Mouse (Mus musculus) yolk sac, embryonic 10.5 days (tissue): ENCODE measurements around the gene Wfdc21.

Experiments
- DNase-seq: peaks from one replicate; pipeline ENCODE4 v3.0.0-alpha.2; 2017; ENCODE audit warnings: low spot score

The Wfdc21 gene

DNA sequence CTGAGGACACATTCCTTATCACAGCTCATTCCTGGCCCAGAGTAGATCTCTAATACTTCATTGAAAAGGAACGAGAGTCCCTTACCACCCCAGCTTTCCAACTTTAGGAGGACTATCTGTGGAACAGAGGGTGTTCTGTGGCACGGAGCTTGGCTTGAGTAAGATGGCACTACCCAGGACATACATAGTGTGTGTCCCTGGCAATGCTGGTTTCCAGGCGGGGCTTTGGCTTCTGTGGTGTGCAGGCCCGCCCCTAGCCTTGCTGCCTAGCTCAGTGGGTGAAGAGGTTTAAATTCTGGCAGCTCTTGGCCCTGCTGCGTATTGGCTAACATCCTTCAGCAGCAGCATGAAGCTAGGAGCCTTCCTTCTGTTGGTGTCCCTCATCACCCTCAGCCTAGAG is at the start of gene Wfdc21:
Gene Wfdc21 (plus strand): TSS at position 260 of the 400 bp plus-strand sequence.
- DNase-seq: no peak

DNA sequence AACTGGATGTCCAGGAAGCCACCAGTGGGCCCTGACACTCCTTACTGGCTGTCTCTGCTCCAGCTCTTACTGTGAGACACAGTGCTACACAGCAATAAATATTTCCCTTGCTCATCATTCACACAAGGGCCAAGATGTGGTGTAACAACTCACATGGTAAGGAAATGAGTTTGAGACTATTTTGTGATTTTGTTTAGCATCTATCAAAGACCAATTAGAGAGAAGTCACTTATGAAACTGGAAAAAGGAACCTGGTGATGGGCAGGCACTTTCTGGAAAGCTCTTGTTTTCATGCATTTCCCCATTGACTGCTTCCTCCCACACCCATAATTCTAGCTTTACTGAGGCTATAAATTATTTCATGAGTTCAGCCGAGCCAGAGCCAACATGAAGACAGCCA is 43.0 kb upstream of the Wfdc21 start, which contains the start of gene Wfdc17:
Gene Wfdc17 (plus strand): TSS at position 287 of the 400 bp plus-strand sequence.
- no peak for DNase-seq

DNA sequence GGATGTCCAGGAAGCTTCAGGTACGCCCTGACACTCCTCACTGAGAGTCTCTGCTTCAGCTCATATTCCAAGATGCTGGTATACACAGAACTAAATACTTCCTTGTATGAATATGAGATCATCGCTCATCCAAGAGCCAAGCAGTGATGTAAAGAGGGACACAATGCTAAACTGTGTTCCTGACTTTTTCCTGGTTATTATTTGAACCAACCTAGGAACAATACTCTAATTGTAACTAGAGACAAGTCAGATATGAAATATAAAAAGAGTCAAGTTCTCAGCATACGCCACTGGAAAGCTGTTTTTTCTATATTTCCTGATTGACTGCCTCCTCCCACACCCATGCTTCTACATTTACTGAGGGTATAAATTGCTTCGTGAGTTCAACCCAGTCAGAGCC is 38.0 kb upstream of the Wfdc21 start, which contains the start of gene Wfdc18:
Gene Wfdc18 (plus strand): TSS at position 301 of the 400 bp plus-strand sequence.
- DNase-seq: no peak

DNA sequence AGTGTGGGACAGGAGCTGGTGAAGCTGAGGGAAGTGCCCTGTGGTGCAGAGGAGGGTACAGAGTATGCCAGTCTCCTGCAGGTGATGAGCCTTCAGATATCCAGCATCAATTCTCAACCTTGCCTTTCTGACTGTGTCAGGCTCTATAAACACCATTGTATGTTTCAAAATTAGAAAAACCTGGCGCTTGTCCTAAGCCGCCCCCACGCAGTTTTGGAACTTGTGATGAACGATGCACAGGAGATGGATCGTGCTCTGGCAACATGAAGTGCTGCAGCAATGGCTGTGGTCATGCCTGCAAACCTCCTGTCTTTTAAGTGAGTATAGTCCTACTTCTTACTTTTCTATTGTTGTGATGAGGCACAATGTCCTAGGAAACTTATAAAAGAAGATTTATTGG is 37.1 kb upstream of the Wfdc21 start:
- no peak for DNase-seq

DNA sequence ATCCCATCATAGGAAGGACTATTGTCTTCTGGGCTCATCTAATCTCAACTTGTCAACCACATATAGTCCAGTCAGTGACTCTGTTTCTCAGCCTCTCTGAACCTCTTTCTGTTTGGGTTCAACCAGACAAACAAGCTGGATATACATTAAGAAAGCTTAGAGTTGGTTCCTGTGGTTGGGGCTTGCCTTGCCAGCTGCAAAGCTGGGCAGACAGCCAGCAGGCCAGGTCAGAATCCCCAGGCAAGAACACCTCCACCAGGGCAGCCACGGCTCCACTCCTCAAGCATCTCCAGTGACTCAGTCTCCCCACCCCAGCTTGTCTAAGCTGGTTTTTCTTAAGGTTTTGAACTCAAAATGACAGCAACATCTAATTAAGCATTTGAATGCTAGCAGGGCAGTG is 34.1 kb upstream of the Wfdc21 start:
- no peak for DNase-seq

DNA sequence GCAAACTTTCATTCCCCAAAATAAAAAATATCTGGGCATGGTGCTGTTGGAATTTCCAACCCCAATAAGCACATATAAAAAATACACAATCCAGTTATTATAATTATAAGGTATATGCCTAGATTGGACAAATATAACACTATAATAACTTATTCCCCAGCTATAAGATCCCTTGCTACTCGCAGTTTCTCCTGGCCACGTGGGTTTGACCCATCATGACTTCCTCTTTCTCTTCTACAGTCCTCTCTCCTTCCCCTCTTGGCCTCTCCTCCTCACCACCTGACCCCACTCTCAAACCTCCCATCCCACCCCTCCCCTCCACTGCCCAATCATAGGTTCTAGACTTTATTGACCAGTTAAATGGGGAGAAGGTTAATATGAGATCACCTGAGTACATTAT is 32.8 kb upstream of the Wfdc21 start:
- no peak for DNase-seq

DNA sequence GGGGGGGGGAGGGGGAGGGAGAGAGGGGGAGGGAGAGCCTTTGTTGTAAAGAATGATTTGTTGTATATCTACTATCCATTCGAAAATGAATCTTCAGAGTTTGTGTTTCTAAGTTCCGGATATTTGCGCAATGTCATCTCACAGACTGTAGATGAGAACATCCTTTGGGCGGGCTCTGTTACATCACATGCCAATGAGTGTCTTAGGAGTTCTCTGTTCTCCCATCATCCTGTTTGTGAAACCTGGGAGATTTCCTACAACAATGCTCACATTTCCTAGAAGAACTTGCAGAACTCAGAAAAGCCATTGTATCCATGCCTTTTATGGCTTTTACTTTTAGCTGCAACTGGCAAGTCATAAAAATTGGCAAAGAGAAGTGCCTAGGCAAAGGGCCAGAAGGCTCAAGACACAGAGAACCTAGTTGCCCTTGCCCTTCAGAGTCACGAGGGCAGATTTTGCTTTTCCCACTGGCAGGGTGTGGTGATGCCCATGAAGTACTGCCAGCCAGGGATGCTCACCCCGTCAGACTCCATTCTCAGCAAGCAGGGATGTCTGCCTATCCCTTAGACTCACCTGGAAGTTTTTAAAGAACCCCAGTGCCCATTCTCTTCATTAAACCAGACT is 29.6 kb upstream of the Wfdc21 start:
- DNase-seq: no peak

DNA sequence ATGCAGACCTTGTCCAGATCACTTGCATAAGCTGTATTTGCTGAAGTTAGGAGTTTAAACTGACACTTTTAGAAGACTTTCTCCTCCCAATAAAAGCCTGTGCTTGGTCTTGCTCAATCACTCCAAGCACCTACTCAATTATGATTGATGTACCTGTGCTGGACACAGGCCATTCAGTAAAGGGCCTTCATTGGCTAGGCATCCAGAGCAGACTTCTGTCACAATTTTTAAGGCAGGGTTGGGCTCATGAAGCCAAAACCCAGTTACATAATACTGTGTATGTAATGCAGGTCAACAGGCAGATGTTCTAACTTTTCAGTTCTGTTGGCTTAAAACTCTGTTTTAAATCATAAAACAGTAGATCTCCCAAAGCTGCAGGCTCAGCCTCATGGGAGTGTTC is 26.0 kb upstream of the Wfdc21 start:
- DNase-seq: no peak

DNA sequence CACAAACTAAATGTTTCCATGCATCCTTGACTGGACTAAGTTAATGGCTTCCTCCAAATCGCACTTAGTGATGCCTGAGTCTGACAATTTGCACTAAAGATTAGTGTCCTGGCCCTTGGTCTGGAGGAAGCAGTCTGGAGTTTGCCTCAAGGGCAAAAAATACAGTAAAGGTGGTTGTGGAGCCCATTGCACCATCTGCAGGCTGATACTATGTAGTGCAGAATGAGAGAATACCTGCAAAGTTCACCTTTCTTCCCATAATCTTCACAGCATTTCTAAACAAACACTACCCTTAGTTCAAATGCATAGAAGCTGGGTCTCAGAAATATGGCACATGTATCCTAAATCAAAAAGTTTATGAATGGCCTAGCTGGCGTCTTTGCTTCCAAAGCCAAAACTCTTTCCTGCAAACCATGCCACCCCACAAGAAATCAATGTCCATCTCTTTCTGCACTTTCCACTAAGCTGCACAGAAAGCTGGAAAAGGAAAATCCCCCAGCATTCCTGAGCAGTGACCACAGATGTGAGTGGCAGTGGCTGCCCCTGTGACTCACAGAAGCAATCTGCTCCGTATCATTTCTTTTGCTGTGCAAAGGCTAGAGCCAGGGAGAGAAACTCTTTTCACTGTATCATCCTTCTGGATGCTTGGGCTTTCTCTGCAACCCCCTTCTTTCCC is 17.8 kb upstream of the Wfdc21 start:
- no peak for DNase-seq

DNA sequence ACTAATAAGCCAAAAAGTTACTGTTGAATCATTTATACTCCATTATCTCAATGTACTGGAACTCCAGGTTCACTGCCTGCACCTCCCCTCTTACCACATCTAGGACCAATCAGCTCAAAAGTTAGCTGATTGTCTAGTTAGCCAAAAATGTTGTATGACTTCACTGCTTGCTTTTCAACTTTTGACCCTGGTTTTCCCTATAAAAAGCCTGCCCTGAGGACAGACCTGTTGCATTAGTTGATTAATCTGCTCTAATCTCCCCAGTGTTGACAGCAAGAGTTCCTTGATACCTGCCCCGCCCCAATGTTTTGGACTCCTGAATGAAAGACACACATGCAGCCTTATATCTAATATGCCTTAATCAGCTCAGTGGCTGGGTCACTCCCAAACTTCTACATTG is 15.6 kb upstream of the Wfdc21 start:
- no peak for DNase-seq

DNA sequence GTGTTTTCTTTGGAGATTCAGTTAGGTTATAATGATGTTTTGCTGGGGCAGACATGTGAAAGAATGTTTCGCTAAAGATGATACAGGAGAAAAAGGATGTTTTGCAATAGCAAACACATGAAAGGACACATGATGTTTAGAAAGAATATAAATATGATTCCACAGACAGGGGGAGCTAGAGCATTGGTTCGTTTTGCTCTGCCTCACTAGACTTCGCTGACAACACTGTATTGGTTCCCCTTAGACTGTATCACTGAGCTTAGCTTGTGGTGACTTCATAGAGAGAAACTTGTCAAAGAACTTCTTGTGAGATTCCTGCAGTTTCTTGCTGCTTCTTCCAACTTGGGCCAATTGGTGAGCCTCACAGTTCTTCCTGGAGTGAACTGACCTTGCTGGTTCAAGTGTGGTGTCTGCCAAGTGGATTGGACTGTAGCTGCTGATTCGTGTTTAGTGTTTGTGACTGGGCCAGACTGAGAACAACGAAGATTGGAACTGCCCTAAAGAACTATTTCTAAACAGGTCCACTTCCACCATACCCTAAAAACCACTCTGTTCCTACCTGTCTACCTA is 13.6 kb upstream of the Wfdc21 start:
- no peak for DNase-seq

DNA sequence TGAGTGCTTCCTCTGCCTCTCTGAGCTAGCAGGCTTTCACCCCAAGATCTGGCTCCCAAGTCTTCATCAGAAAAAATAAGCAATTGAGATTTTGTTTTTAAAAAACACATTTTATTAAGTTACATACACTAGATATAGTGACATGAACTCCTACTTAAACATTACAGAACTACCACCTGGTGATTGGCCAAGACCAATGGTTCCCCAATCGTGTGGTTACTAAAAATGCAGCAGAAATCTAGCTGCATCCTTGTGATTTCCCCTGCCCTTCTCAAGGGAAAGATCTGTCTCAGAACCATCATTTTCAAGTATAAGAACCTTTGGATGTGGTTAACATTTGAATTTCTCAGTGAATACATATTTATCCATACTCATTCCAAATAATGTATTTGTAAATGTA is 12.5 kb upstream of the Wfdc21 start:
- no peak for DNase-seq

DNA sequence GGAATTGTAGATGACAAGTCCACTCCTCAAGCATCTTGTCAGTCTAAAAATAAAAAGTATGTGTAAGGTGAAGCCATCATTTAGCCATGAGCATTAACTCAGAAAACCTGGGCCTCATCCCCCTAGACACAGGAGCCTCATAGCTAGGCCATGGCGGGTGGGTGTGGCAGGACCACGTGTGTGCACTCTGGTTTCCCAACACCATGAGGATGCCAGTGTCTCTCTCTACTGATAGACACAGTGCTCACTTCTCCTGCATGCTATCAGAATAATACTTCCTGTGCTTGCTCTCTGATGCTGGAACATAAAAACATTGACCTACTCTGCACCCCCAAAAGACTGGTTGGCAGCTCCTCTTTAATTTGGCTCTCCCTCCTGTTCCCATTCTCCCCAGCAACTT is 10.9 kb upstream of the Wfdc21 start:
- no peak for DNase-seq

DNA sequence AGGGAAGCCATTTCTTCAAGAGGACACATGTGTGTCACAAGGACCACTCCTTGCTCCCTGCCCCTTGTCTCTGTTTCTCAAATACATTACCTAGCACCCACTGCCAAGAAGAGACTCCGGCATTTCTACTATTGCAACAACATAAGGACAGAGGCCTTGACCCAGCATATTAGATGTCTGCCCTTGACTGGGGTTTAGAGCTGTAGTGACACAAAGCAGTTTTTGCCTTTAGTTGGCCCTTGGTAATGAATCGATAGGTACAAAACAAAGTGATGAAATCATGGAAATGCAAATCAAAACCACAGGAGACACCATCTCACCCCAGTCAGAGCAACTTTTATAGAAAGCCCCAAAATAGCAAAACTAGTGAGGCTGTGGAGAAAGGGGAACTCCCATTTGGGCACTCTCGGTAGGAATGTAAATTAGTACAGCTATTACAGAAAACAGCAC is 9.6 kb upstream of the Wfdc21 start:
- no peak for DNase-seq

DNA sequence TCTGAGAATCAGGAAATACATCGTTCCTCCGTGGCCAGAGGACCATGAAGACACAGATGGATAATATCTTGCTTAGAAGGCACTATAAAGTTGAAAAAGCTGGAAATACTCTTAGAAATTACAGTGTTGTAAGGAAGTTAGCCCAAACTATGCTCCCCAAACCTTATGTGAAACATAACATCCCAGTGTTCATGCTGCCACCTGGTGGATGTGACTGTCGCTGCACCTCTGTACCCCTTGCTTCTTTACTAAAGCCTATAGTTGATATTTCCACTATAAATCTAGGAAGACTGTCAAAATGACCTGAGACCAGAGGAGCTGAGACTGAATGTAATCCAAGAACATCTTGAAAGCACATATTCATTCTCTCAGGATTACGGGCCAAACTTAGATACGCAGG is 7.5 kb upstream of the Wfdc21 start:
- DNase-seq: peak; percentile 21

DNA sequence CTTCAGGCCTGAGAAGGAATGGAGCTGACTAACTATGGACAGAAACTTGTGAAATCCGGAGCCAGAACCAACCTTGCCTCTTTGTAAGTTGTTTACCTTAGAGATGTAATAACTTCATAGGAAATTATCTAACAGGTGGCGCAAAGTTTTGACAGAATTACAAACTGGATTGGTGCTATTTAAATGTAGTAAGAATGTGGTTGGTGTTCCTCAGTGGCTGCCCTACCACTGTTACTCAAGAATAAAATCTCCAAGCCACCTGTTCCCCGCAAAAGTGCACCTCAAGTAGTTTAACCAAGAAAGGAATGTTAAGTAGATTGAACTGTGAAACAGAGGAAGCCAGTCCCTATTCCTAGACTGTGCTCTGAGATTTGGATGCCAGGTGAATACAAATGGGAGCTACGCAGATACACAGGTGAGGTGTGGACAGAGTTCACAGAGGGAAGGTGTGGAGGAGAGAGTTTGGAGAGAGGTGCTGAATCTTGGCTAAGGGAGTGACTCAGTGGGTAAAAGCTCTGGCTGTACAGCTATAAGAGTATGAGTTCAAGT is 6.2 kb upstream of the Wfdc21 start:
- no peak for DNase-seq

DNA sequence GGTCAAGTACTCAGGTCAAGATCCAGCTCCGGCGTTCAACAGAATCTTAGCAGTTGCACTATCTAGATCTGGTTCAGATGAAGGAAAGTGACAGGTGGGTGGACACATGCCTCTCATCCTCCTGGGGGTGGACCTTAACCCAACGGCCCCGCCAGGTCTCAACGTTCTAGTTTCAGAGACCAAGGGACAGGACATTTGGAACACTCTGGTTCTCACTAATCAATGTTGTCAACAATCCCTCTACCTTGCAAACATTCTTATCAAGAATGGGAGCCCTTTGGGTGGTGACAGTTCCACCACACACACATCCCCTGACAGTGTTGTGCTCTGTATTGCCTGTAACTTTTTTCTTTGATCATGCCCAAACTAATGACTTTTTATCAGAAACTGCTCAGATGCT is 4.9 kb upstream of the Wfdc21 start:
- no peak for DNase-seq

DNA sequence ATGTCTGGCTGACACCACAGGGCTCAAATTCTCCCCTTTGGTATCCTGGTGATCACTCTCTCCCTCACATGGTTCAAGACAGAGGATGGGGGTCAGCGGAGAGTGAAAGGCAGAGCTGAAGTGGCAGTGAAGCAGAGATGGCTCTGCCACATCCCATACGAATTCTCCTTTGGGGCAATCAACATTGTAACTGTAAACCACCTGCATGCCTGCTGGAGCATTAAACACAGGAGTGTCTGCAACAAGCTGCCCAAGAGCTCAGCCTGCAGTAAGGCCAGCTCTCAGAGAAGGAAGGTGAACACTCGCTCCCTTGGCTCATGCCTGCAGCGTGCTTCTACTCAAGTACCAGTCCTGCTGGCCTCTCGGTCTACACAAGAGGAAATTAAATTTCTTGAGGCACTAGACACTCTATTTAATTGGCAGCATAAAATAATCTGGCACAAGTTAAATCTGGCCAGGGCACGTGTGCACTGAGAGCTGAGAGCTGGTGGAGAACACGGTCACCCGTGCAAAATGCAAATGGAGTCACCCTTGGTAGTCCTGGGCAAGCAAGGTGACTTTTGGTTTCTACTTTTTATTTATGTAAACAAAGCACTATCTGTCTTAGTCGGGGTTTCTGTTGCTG is 3.9 kb upstream of the Wfdc21 start:
- DNase-seq: no peak

DNA sequence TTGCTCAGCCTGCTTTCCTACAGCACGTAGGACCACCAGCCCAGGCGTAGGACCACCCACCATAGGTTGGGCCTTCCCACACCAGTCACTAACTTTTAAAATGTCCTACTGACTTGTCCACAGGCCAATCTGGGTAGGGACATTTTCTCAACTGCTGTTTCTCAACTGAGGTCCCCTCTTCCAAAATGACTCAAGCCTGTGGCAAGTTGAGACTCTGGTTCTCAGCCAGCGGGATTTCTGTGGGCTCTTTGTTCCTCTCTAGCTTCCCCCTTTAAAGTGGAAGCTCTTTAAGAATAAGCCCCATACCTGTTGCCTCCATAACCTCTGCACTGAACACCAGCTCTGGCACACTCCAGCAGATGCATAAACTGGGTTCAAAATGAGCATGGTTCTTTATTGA is 3.2 kb upstream of the Wfdc21 start:
- DNase-seq: no peak

DNA sequence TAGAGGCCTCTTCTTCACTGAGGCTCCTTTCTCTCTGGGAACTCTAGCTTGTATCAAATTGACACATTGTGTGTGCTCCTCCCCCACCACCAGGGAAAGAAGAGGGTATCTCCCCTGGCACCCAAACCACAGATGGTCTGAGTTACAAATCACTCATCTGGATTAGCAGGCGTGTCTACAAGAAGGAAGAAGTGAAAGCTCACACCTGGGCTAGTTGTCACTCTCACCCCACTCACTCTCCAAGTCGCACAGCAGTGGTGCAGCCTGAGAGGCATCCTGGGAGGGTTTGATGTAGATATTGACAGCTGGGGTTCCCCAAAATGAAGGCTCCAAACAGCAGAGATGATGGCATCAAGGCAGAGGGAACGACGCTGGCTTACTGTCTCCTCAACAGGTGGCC is 588 bp upstream of the Wfdc21 start:
- no peak for DNase-seq

DNA sequence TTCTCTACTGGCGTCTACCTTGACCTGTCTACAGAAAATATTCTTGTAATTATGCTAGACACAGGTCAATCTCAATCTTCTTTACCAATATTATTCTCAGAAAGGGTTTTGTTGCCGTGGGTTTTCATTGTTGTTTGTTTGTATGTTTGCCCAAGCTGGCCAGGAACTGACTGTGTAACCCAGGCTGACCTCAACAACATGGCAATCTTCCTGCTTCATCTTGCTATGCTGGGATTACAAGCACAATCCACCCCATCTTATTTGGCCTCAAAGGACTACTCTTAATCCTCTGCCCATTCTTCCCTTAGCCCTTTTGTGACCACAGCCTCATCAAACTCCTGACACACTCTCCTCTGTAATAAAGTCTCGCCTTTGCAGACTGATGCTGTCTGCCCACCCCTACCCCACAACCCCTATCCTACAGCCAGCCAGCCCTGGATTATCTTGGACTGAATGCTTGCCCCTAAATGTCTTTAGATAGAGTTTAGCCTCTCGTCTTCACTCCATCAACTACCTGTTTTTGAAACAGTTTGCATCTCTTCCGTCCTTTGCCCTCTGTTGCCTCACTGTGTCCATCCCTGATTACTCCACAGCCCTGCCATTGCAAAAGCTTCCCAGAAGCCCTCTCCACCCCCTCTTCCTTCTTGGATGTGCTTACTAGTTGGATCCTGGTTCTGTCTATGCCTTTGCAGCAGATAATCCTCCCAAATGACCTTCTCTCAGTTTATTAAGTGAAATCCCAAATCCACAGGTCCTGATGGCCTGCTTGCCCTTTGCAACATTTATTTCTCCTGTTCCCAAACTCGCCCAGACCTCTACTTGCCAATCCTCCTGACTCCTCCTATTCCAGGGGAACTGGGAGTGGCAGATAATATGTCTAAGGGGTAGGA is 881 bp downstream of the Wfdc21 start:
- DNase-seq: no peak
